Mouse (Mus musculus): ENCODE data around the gene Ppp2r5b. TPM values are rescaled to one million over a fixed set of nuclear protein-coding genes. Genes with fewer than 3 reads are reported as not detected.

Ppp2r5b gene
- total RNA-seq, 2 experiments from 2014 or later, result 3.5 to 5.1 TPM

GRCm38 (mm10) chr19:6238740-6239139 is 3.1 kb upstream of the Ppp2r5b start:
- no peak for ATAC-seq (ENCODE audit: poor library complexity, severe bottlenecking)

DNA sequence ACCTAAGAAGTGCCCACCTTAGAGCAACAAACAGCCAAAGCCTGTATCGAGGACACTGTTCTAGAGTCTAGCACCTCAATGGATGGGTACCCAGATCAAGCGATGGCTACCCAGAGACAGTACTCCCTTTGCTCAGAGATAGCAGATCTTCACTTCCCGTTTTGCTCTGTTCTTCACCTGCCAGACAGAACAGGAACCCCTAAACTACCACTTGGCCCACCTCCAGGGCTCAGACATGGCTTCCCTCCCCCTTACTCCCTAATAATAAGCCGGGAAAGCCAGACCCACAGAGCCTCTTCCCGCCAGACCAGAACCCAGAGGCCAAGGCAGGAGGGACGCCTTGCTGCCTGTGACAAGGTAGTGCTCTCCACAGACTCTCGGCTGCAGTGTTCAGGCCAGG is 1.2 kb upstream of the Ppp2r5b start:
- ATAC-seq (ENCODE audit: poor library complexity, severe bottlenecking), result no peak

GRCm38 (mm10) chr19:6236053-6236441 is 375 bp upstream of the Ppp2r5b start:
- ATAC-seq (ENCODE audit: poor library complexity, severe bottlenecking), result peak; percentile 90

GRCm38 (mm10) chr19:6234337-6235083 is 1.2 kb downstream of the Ppp2r5b start:
- no peak for ATAC-seq (ENCODE audit: poor library complexity, severe bottlenecking)

DNA sequence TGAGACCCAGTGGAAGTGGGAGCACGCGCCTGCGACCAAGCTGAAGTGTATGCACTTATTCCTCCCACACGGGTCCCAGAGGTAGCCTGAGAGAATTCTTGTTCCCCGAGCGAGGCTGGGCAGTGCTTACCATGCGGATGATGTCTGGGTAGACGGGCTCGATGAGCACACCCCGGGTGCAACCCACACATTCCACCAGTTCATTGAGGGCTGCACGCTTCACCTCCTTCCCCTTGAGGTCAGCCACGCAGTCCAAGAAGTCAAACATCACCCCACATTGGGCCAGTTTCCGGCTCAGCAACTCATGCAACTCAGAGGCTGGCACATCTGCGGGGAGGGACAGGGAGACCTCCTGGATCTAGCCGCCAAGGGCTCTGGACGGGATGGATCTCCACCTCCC is 2.0 kb downstream of the Ppp2r5b start:
- no peak for ATAC-seq (ENCODE audit: poor library complexity, severe bottlenecking)

GRCm38 (mm10) chr19:6231036-6231435 is 4.6 kb downstream of the Ppp2r5b start:
- no peak for ATAC-seq (ENCODE audit: poor library complexity, severe bottlenecking)

- ATAC-seq (ENCODE audit: poor library complexity, severe bottlenecking), result no peak
Measured at GRCm38 (mm10) chr19:6230411-6230810, 5.3 kb downstream of the Ppp2r5b start.

- no peak for ATAC-seq (ENCODE audit: poor library complexity, severe bottlenecking)
Measured at GRCm38 (mm10) chr19:6227864-6228263, 7.8 kb downstream of the Ppp2r5b start.

- ATAC-seq (ENCODE audit: poor library complexity, severe bottlenecking), result no peak
Measured at GRCm38 (mm10) chr19:6226763-6227162, 8.9 kb downstream of the Ppp2r5b start.

DNA sequence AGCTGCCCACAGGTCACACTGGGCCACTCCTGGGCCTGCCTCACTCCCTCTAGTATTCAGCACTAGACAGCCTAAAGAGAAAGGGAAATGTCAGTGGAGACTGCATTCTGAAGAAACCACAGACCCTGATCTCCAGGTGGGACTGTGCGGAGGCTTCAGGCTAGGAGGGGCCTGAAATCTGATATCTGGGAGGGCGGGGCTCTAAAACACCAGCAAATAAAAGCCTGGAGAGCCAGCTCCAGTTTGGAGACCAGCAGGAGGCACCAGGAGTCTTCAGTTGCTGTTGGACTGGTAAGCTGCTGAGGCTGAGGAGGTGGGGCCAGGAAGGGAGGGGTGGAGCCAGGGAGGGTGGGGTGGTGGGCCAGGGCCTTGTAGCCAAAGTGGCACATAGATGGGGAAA is 9.5 kb downstream of the Ppp2r5b start, which contains the start of gene Gpha2:
Gpha2 (plus strand) TSS at position 246 of the 400 bp plus-strand sequence.
- ATAC-seq (ENCODE audit: poor library complexity, severe bottlenecking), result no peak

GRCm38 (mm10) chr19:6218606-6219005 is 17.1 kb downstream of the Ppp2r5b start:
- no peak for ATAC-seq (ENCODE audit: poor library complexity, severe bottlenecking)

DNA sequence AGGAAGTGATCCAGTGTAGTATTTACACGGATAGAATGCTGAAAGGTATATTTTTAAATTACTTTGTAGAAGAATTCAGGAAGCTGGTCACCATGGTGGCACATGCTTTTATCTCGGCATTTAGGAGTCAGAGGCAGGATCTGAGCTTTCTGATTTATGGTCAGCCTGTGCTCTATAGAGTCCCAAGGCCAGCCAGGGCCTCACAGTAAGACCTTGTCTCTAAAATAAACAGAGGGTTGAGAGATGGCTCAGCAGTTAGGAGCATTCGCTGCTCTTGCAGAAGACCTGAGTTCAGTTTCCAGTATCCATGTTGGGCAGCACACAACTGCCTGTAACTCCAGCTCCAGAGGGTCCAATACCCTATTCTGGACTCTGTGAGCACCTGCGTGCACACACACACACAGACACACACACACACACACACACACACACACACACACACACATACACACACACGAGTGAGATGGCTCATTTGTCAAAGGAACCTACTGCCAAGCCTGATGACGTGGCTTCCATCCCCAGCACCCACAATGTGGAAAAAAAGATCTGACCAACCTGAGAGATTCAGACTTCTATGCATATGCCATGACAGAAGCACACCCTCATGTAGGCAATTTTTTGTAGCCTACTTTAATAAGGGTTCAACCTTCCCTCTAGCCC is 19.5 kb downstream of the Ppp2r5b start:
- ATAC-seq (ENCODE audit: poor library complexity, severe bottlenecking), result no peak

DNA sequence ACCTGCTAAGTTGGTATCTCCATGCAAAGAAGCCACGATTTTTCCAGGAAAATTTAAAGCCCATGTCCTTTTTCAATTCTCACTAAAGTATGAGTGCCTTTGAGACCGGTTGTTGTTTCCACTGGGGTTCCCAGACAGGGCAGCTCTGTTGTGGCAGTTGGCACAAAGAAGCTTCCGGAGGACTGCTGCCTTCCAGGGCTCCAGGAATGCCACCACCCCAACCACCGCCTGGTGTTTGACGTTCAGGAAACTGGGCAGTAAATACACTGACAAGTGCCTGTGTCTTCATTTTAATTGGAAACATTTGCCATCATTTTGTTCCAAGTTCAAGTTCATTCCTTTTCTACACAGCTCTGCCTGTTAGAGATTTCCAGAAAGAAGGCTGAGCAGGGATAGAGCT is 29.0 kb downstream of the Ppp2r5b start:
- ATAC-seq (ENCODE audit: poor library complexity, severe bottlenecking), result no peak

DNA sequence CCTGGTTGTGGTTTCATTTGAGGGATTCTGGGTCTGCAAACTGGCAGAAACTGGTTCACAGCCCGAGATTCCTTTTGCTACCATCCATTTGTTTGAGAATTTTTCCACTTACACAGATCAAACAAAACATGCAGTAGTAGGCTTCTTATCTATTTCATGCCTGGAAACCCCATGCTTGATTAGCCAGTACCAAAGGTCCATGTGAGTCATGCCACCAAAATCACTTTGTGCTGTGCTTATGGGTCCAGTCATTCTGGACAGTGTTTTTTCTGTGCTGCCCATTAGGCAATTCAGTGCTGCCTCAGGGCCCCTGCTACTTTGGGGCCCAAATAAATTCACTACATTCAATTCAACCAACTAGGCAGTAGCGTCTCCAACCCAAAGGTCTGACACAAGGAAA is 31.4 kb downstream of the Ppp2r5b start:
- no peak for ATAC-seq (ENCODE audit: poor library complexity, severe bottlenecking)

DNA sequence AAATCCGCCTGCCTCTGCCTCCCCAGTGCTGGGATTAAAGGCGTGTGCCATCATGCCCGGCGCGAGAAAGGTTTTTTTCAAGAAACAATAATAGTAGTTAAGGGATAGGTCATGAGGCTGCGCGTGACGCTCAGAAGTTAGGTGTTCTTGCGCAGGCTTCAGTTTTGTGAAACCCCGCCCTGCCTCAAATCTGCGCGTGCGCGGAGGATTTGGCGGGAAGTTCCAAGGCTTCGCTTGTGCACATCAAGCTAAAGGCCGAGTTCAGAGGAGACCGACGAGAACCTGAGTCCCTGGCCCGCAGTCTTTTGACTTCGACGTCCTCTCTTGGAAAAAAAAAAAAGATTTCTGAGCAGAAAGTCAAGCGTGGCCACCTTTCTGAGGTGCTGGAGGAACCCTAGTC is 51.5 kb downstream of the Ppp2r5b start, which contains the start of gene Majin:
Majin (plus strand) TSS at position 258 of the 400 bp plus-strand sequence.
- ATAC-seq (ENCODE audit: poor library complexity, severe bottlenecking), result no peak

GRCm38 (mm10) chr19:6182534-6182933 is 53.1 kb downstream of the Ppp2r5b start:
- peak; percentile 69 for ATAC-seq (ENCODE audit: poor library complexity, severe bottlenecking)

DNA sequence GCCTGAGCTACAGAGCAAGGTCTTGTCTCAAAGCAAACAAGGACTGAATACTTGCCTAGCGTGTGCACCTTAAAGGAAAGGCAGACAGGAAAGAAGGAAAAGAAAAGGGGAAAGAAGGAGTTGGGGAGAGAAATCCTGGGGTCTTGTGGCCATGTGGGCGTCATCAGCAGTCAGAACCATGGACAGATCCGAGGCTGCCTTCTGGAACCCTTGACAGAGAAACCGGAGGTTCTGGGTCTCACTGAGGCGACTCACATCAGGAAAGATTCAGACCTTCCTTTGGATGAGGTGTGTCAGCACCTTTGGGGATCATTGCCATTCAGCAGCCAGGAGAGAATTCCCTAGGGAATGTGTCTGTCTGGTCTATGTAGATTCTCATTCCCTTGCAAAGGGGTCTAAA is 54.0 kb downstream of the Ppp2r5b start:
- ATAC-seq (ENCODE audit: poor library complexity, severe bottlenecking), result no peak

DNA sequence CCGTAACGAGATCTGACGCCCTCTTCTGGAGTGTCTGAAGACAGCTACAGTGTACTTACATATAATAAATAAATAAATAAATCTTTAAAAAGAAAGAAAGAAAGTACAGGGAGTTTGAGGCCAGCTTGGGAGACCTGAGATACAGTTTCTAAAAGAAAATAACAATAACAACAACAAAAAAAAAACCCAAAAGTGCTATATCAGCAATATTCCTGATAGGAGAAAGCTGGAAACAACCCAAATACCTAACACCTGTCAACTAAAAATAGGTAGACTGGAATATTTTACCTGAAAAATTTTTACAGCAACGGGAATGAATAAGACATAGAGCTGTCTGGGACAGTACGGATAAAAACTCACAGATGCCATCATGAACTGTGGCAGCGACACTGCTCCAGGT is 56.9 kb downstream of the Ppp2r5b start:
- no peak for ATAC-seq (ENCODE audit: poor library complexity, severe bottlenecking)
